Mouse (Mus musculus) liver, embryonic 15.5 days (tissue): ENCODE data around the gene Myl7. TPM values are rescaled to one million over a fixed set of nuclear protein-coding genes. Genes with fewer than 3 reads are reported as not detected.

Experiments used
- ATAC-seq: fragments of 200-750 bp; cut with Nextera tagmentation; 2 replicates; pipeline ENCODE4 v1.8.0; 2017; ENCODE audit warnings: moderate number of reproducible peaks, mild to moderate bottlenecking, moderate library complexity; ENCODE audit not compliant: insufficient read depth
- H3K27ac ChIP-seq: fragments of 300-500 bp; sonication (generic); replicated peaks from 2 replicates; pipeline ENCODE4 v1.5.1; 2015; ENCODE audit warnings: mild to moderate bottlenecking, inconsistent platforms
- H3K27me3 ChIP-seq: fragments of 300-500 bp; sonication (generic); 2 replicates; pipeline ENCODE4 v1.6.1; 2015; ENCODE audit warnings: mild to moderate bottlenecking, inconsistent platforms
- H3K36me3 ChIP-seq: fragments of 300-500 bp; sonication (generic); replicated peaks from 2 replicates; pipeline ENCODE4 v1.6.1; 2015; ENCODE audit warnings: moderate library complexity, mild to moderate bottlenecking, inconsistent platforms
- H3K4me1 ChIP-seq: fragments of 300-500 bp; sonication (generic); replicated peaks from 2 replicates; pipeline ENCODE4 v1.6.1; 2015; ENCODE audit warnings: inconsistent platforms
- H3K4me2 ChIP-seq: fragments of 300-500 bp; sonication (generic); 2 replicates; pipeline ENCODE4 v1.6.1; 2015; ENCODE audit warnings: moderate library complexity, mild to moderate bottlenecking, inconsistent platforms
- H3K4me3 ChIP-seq: fragments of 300-500 bp; sonication (generic); replicated peaks from 2 replicates; pipeline ENCODE4 v1.5.1; 2015; ENCODE audit warnings: mild to moderate bottlenecking, inconsistent platforms
- H3K9ac ChIP-seq: fragments of 300-500 bp; sonication (generic); 2 replicates; pipeline ENCODE4 v1.6.1; 2015; ENCODE audit warnings: moderate library complexity, mild to moderate bottlenecking, inconsistent platforms
- H3K9me3 ChIP-seq: fragments of 300-500 bp; sonication (generic); replicated peaks from 2 replicates; pipeline ENCODE4 v1.6.1; 2016; ENCODE audit warnings: inconsistent platforms
- WGBS: fragments of 180-500 bp; shearing (Covaris S2); methylation state at CpG from one replicate; pipeline ENCODE4 v1.1.7; 2015; ENCODE audit warnings: mixed read lengths; ENCODE audit not compliant: insufficient replicate concordance; 5-methylcytosine and 5-hydroxymethylcytosine counted together
- polyA plus RNA-seq: library from polyadenylated mRNA; unstranded; fragments of >200 nt; fragmentation: Nextera tagmentation; extraction: Ambion mirVana; gene quantifications from 2 replicates; pipeline ENCODE4 v1.2.1, GENCODE M21; 2015

Gene Myl7
- polyA plus RNA-seq, 1 experiment from 2014 or later: 5.0 TPM

- no peak overlapping the region for H3K9ac ChIP-seq
- no peak for ATAC-seq
- H3K9me3 ChIP-seq: no peaks in the 10 kb centered on the region
- no peak overlapping the region for H3K27ac ChIP-seq
- H3K4me2 ChIP-seq: no peak overlapping the region
- WGBS: 76% methylated on average over 5 of the region's 5 CpGs
- H3K4me1 ChIP-seq: peaks cover 13% of the 10 kb centered on the region
- H3K36me3 ChIP-seq: no peaks in the 10 kb centered on the region
- 0 out of 2 replicates have a peak, but pooled peaks cover 7% of the 10 kb centered on the region for H3K27me3 ChIP-seq
- H3K4me3 ChIP-seq: no peak overlapping the region
These were observed 11.3 kb downstream of the Myl7 start for GRCm38 (mm10) chr11:5887250-5887649.

DNA sequence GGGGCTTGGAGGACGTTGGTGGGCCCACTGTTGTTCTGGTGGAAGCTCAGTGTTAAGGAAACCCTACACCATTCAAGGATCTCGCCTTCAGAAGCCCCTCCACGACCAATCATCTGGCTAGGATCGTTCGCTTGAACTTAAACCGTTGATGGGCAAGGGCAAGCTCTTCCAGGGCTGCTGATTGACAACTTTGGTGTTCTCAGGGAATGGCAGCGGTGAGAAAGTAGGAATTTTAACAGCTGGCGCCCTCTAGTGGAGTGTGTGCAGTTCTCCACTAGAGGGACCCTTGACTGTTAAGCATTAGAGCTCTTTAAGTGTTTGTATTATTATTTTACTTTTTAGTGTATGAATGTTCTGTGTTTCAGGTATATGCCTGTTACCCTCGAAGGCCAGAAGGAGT is 12.4 kb downstream of the Myl7 start:
- no peak for ATAC-seq
- H3K27me3 ChIP-seq: 0 out of 2 replicates have a peak, but pooled peaks cover 7% of the 10 kb centered on the region
- no peaks in the 10 kb centered on the region for H3K36me3 ChIP-seq
- peaks cover 8% of the 10 kb centered on the region for H3K4me1 ChIP-seq
- H3K27ac ChIP-seq: no peak overlapping the region
- no peaks in the 10 kb centered on the region for H3K9me3 ChIP-seq
- H3K4me2 ChIP-seq: no peak overlapping the region
- WGBS: 16% methylated on average over 9 of the region's 9 CpGs
- no peak overlapping the region for H3K9ac ChIP-seq
- no peak overlapping the region for H3K4me3 ChIP-seq

DNA sequence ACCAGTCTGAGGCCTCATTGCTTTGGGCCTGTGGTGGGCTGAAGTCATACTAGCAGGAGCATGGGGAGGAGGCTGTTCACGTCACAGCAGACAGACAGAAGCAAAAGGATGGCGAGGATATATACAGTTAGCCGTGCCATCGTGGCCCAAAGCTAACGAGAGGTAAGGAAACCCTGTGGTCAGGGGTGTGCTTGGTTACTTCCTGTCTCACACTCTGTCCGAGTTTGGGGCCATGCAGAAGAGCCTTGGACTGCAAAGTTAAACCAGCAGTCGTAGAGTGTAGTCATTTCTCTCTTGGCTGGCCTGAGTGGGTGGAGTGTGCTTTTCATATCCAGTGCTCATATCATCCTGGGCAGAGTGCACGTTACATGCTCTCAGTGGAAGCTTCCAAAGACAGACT is 16.1 kb downstream of the Myl7 start:
- H3K27me3 ChIP-seq: 0 out of 2 replicates have a peak, but pooled peaks cover 4% of the 10 kb centered on the region
- no peak overlapping the region for H3K9ac ChIP-seq
- H3K4me1 ChIP-seq: peaks cover 24% of the 10 kb centered on the region
- WGBS: 20% methylated on average over 8 of the region's 8 CpGs
- no peak for ATAC-seq
- H3K27ac ChIP-seq: no peak overlapping the region
- no peak overlapping the region for H3K4me2 ChIP-seq
- H3K4me3 ChIP-seq: no peak overlapping the region
- H3K9me3 ChIP-seq: no peaks in the 10 kb centered on the region
- no peaks in the 10 kb centered on the region for H3K36me3 ChIP-seq

DNA sequence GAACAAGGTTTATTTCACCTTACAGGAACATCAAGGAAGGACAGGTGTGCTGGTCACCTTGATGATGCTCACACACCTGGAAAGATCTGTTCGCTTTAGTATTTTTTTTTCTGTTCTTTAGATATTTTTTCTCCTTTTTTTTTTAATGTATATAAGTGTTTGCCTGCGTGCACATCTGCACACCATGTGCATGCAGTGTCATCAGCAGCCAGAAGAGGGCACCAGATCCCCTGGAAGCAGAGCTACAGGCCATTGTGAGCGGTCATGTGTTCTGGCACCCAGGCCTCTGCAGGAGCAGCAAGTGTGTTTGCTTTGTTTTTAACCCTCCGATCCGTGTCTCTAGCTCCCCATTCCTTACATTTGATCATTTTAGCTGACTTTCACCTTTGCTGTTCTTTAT is 18.7 kb downstream of the Myl7 start:
- Histone ChIP-seq H3K4me3 (no peak overlapping the region), H3K27ac (no peak overlapping the region), H3K4me2 (no peak overlapping the region), H3K9ac (no peak overlapping the region), H3K4me1 (peaks cover 46% of the 10 kb centered on the region), H3K36me3 (peaks cover 18% of the 10 kb centered on the region), H3K27me3 (no peaks in the 10 kb centered on the region), H3K9me3 (no peaks in the 10 kb centered on the region)
- WGBS: 51% methylated on average over 5 of the region's 5 CpGs
- ATAC-seq: no peak

DNA sequence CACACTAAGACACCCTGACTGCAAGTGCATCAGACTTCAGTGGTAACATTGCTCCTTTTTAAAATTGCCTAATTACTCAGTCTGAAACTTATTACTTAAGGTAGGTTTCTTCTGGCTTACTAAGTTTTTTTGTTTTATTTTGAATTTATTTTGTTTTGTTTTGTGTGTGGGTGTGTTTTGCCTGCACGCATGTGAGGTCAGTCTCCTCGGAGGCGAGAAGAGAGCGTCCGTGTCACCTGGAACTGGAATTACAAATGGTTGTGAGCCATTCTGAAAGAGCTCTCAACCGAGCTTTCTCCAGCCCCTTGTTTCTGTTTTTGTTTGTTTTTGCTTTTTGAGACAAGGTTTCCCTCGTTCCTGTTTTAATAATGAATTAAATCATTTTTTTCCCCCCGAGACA is 19.9 kb downstream of the Myl7 start:
- Histone ChIP-seq H3K27ac (peak overlapping the region; percentile 77), H3K4me1 (peaks cover 46% of the 10 kb centered on the region), H3K27me3 (no peaks in the 10 kb centered on the region), H3K4me2 (peak overlapping the region; percentile 94), H3K9me3 (no peaks in the 10 kb centered on the region), H3K4me3 (peak overlapping the region; percentile 77), H3K36me3 (peaks cover 30% of the 10 kb centered on the region), H3K9ac (peak overlapping the region; percentile 58)
- 42% methylated on average over 8 of the region's 8 CpGs for WGBS
- ATAC-seq: no peak

DNA sequence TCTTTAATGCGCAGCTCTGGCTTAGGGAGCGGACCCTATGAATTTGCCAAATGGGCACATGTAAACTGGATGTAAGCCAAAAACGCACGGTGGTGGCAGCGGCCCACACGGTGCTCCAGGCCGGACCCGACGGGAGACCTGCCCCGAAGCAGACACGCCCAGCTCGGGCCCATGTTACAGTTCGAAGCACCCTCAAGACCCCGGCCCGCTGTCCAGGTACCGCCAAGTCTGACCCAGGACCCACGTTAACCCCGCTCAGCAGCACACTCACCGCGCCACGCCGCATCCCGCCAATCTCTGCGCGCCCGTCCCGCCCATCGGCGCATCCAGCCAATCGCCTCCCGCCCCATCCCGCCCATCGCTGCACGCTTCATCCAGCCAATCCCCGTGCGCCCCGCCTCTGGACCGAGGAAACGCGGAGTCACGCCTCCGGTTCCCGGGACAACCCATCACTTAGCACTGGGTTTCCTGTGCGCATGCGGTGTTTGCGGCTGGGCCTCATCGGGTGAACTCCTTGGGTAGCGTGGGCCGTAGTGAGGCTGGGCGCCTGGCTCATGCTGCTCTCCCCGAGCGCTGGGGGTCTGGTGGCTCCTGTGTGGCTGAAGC is 20.6 kb downstream of the Myl7 start, which contains the start of gene Pold2:
Gene Pold2, minus strand, starts transcription at position 372 of the 606 bp plus-strand sequence.
- Histone ChIP-seq H3K9me3 (no peaks in the 10 kb centered on the region), H3K27ac (peak within 1 kb of the TSS; percentile 77), H3K4me1 (peaks cover 45% of the 10 kb centered on the region), H3K27me3 (no peaks in the 10 kb centered on the region), H3K4me2 (peak within 1 kb of the TSS; percentile 94), H3K9ac (peak within 1 kb of the TSS; percentile 65), H3K4me3 (peak within 1 kb of the TSS; percentile 77), H3K36me3 (peaks cover 37% of the 10 kb centered on the region)
- WGBS: under 1% methylated on average over 52 of the region's 52 CpGs
- ATAC-seq: peak; percentile 99

GRCm38 (mm10) chr11:5877421-5877820 is 21.2 kb downstream of the Myl7 start:
- ATAC-seq: no peak
- H3K4me2 ChIP-seq: peak overlapping the region; percentile 94
- H3K36me3 ChIP-seq: peaks cover 43% of the 10 kb centered on the region
- no peaks in the 10 kb centered on the region for H3K9me3 ChIP-seq
- H3K27me3 ChIP-seq: no peaks in the 10 kb centered on the region
- H3K4me3 ChIP-seq: peak overlapping the region; percentile 77
- H3K9ac ChIP-seq: peak overlapping the region; percentile 65
- H3K4me1 ChIP-seq: peaks cover 39% of the 10 kb centered on the region
- no peak overlapping the region for H3K27ac ChIP-seq
- WGBS: 3% methylated on average over 5 of the region's 5 CpGs

GRCm38 (mm10) chr11:5873192-5873591 is 25.4 kb downstream of the Myl7 start:
- no peak overlapping the region for H3K27ac ChIP-seq
- no peak overlapping the region for H3K9ac ChIP-seq
- H3K4me3 ChIP-seq: no peak overlapping the region
- H3K27me3 ChIP-seq: no peaks in the 10 kb centered on the region
- H3K4me2 ChIP-seq: no peak overlapping the region
- peaks cover 64% of the 10 kb centered on the region for H3K36me3 ChIP-seq
- no peak for ATAC-seq
- H3K4me1 ChIP-seq: peaks cover 23% of the 10 kb centered on the region
- no peaks in the 10 kb centered on the region for H3K9me3 ChIP-seq
- 83% methylated on average over 9 of the region's 9 CpGs for WGBS

DNA sequence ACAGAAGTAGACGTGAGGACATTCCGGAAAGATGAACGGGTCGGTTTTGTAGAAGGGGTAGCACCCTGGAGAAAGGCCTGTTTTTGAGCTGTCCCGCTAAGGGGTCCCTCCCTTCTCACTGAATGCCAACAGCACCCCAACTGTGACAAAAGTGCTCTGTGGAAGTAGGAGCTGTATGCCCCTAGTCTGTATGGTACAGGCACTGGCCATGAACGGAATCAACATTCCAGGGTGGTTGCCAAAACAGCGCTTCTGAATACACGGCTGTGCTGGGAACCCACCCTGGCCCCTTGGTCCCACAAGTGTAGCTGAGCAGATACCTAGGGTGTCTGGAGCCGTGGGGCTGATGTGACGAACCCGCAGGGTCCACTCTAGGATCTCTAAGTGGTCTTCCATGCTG is 25.9 kb downstream of the Myl7 start:
- Histone ChIP-seq H3K27me3 (no peaks in the 10 kb centered on the region), H3K9ac (no peak overlapping the region), H3K4me2 (no peak overlapping the region), H3K4me3 (no peak overlapping the region), H3K27ac (no peak overlapping the region), H3K36me3 (peaks cover 64% of the 10 kb centered on the region), H3K4me1 (peaks cover 23% of the 10 kb centered on the region), H3K9me3 (no peaks in the 10 kb centered on the region)
- no peak for ATAC-seq
- 83% methylated on average over 11 of the region's 11 CpGs for WGBS

DNA sequence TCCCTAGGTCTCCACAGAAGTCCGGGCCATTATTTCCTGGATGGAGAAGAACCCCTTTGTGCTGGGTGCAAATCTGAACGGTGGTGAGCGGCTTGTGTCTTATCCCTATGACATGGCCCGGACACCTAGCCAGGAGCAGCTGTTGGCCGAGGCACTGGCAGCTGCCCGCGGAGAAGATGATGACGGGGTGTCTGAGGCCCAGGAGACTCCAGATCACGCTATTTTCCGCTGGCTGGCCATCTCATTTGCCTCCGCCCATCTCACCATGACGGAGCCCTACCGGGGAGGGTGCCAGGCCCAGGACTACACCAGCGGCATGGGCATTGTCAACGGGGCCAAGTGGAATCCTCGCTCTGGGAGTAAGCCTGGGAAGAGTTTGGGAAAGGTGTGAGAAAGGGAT is 28.5 kb downstream of the Myl7 start:
- Histone ChIP-seq H3K9ac (no peak overlapping the region), H3K27ac (no peak overlapping the region), H3K4me3 (no peak overlapping the region), H3K9me3 (no peaks in the 10 kb centered on the region), H3K36me3 (peaks cover 47% of the 10 kb centered on the region), H3K27me3 (no peaks in the 10 kb centered on the region), H3K4me1 (no peaks in the 10 kb centered on the region), H3K4me2 (no peak overlapping the region)
- 81% methylated on average over 16 of the region's 16 CpGs for WGBS
- no peak for ATAC-seq

DNA sequence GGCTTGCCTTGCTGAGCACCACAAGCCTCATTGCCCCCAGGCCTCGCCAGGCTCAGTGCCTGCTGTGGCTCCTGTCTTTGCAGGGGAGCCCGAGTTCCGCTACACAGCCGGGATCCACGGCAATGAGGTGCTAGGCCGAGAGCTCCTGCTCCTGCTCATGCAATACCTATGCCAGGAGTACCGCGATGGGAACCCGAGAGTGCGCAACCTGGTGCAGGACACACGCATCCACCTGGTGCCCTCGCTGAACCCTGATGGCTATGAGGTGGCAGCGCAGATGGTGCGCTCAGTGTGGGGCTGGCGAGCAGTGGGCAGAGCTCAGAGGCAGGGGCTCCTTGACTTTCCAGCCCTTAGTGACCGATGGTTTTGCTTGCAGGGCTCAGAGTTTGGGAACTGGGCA is 29.3 kb downstream of the Myl7 start:
- Histone ChIP-seq H3K27me3 (peaks cover 2% of the 10 kb centered on the region), H3K4me2 (no peak overlapping the region), H3K9ac (no peak overlapping the region), H3K27ac (no peak overlapping the region), H3K36me3 (peaks cover 40% of the 10 kb centered on the region), H3K4me1 (no peaks in the 10 kb centered on the region), H3K9me3 (no peaks in the 10 kb centered on the region), H3K4me3 (no peak overlapping the region)
- ATAC-seq: no peak
- 83% methylated on average over 16 of the region's 16 CpGs for WGBS

DNA sequence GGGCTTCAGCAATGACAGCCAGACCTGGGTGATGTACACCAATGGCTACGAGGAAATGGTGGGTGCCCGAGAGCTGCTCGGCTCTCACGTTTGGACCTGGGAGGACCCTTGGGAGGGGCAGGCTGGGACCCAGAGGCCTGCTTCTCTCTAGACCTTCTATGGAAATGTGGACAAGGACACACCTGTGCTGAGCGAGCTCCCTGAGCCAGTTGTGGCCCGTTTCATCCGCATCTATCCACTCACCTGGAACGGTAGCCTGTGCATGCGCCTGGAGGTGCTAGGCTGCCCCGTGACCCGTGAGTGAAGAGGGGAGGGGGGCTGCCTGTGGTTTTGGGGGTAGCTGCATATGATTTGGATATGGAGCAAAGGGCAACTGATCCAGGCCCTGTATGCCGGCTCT is 30.3 kb downstream of the Myl7 start:
- no peak overlapping the region for H3K27ac ChIP-seq
- no peaks in the 10 kb centered on the region for H3K4me1 ChIP-seq
- ATAC-seq: no peak
- peaks cover 30% of the 10 kb centered on the region for H3K36me3 ChIP-seq
- H3K4me3 ChIP-seq: no peak overlapping the region
- H3K9me3 ChIP-seq: no peaks in the 10 kb centered on the region
- H3K27me3 ChIP-seq: peaks cover 12% of the 10 kb centered on the region
- H3K9ac ChIP-seq: no peak overlapping the region
- no peak overlapping the region for H3K4me2 ChIP-seq
- 86% methylated on average over 12 of the region's 12 CpGs for WGBS
